ENCODE assay signal across 11 mouse cellular contexts in the genomic region with DNA sequence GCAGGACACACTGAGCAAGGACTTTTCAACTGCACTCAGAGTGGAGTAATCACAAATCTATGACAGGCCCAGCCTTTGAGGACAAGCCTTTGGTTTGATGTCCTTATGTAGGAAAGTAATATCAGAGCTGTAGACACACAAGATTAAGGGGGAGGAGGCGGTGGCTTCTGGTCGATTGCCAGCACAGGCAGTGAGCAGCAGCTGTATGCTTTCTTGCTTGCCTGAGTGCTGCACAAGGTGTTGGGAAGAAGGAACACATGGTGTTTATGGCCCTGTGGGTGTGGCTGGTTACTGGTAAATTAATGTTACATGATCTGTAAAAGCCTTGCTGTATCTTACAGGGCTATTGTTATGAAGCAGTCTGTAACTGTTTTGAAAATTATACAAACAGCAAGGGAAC. TPM values are rescaled to one million over a fixed set of nuclear protein-coding genes. Genes with fewer than 3 reads are reported as not detected.
A peak's percentile ranks its signal among the peaks of the same experiment; 100 is the strongest.
DNase-seq lines count a peak whose midpoint lies in the region; ATAC-seq lines count a peak whose summit lies in the region.
"Had no signal": no experiment of that assay in that cellular context is flagged by ENCODE, and none has a peak within 500 bp of the region (broad histone marks: within the 10 kb centered on the region; RNA-seq: fewer than 3 reads in every experiment).

No protein-coding gene starts in this region.

- H3K4me2 ChIP-seq in embryonic facial prominence, embryonic 14.5 days (ENCODE audit: low read depth, low read length) = no peak overlapping the region

- ATAC-seq in embryonic facial prominence, embryonic 14.5 days (ENCODE audit: low read depth) = peak; percentile 55; the same call in 1 of the 2 replicates
- peak; percentile 67 for ATAC-seq in megakaryocyte progenitor cell, adult 5-6 weeks (replicated peaks; ENCODE audit: poor library complexity)

- H3K27me3 ChIP-seq in embryonic facial prominence, embryonic 14.5 days (replicated peaks; ENCODE audit: control insufficient read depth, insufficient read depth, low read length) = no peaks in the 10 kb centered on the region
- no peaks in the 10 kb centered on the region for H3K27me3 ChIP-seq in embryonic facial prominence, embryonic 10.5 days (replicated peaks; ENCODE audit: low read depth, poor library complexity, severe bottlenecking)

- 50% methylated on average over 2 of the region's 2 CpGs for WGBS in embryonic facial prominence, embryonic 14.5 days
- WGBS in embryonic facial prominence, embryonic 10.5 days = 89% methylated on average over 2 of the region's 2 CpGs
- 14% methylated on average over 2 of the region's 2 CpGs for WGBS in large intestine, adult 2 months

- H3K4me3 ChIP-seq in embryonic facial prominence, embryonic 14.5 days (ENCODE audit: low read depth, low read length) = no peak overlapping the region
- no peak overlapping the region for H3K4me3 ChIP-seq in embryonic facial prominence, embryonic 10.5 days
- H3K4me3 ChIP-seq: hindbrain, embryonic 10.5 days had no signal

- H3K9me3 ChIP-seq in embryonic facial prominence, embryonic 14.5 days (ENCODE audit: control insufficient read depth, low read length) = no peaks in the 10 kb centered on the region
- no peaks in the 10 kb centered on the region for H3K9me3 ChIP-seq in embryonic facial prominence, embryonic 10.5 days
- H3K9me3 ChIP-seq: hindbrain, embryonic 10.5 days had no signal

- H3K36me3 ChIP-seq in embryonic facial prominence, embryonic 14.5 days (ENCODE audit: control insufficient read depth, insufficient read depth, low read length) = 0 out of 2 replicates have a peak, but pooled peaks cover 5% of the 10 kb centered on the region
- H3K36me3 ChIP-seq in embryonic facial prominence, embryonic 10.5 days (replicated peaks) = no peaks in the 10 kb centered on the region
- H3K36me3 ChIP-seq: hindbrain, embryonic 10.5 days had no signal

- H3K27ac ChIP-seq in embryonic facial prominence, embryonic 14.5 days (replicated peaks; ENCODE audit: low read depth, low read length) = no peak overlapping the region
- H3K27ac ChIP-seq in embryonic facial prominence, embryonic 10.5 days (replicated peaks) = no peak overlapping the region
- H3K27ac ChIP-seq: hindbrain, embryonic 10.5 days had no signal

- peak; percentile 63 for DNase-seq in embryonic facial prominence, embryonic 14.5 days (ENCODE audit: low spot score)
- DNase-seq in embryonic facial prominence, embryonic 10.5 days (ENCODE audit: low spot score) = no peak
- DNase-seq in kidney, postnatal 10 days = peak; percentile 54
- DNase-seq in kidney, postnatal 36 days = no peak
- DNase-seq in large intestine, adult 2 months (ENCODE audit: low read depth, low spot score) = peak; percentile 83
- DNase-seq in right cerebral cortex, adult 18-20 months = no peak
- DNase-seq in thymus, postnatal 36 days = no peak
- DNase-seq: embryo, embryonic 11 days; kidney, adult 8-10 months had no signal

- no peak overlapping the region for H3K9ac ChIP-seq in embryonic facial prominence, embryonic 14.5 days (ENCODE audit: low read depth, low read length)

- no peaks in the 10 kb centered on the region; the same call in 1 of the 2 replicates for H3K4me1 ChIP-seq in embryonic facial prominence, embryonic 14.5 days (ENCODE audit: control insufficient read depth, insufficient read depth, low read length)
- peaks cover 9% of the 10 kb centered on the region; the same call in 1 of the 2 replicates for H3K4me1 ChIP-seq in embryonic facial prominence, embryonic 10.5 days
- H3K4me1 ChIP-seq: hindbrain, embryonic 10.5 days had no signal

RNA-seq across cellular contexts. Expression of a gene that starts 9.4 kb away (rescaled TPM):
- 20.3 and 20.6 TPM in 2 replicates for polyA plus RNA-seq in embryonic facial prominence, embryonic 14.5 days (2014; fragmentation: Nextera tagmentation; extraction: Ambion mirVana)
- polyA plus RNA-seq in embryonic facial prominence, embryonic 10.5 days (2016; fragmentation: Nextera tagmentation; extraction: Ambion mirVana) = 10.6 and 13.6 TPM in 2 replicates
- polyA plus RNA-seq in large intestine, adult 2 months (2012; rRNA removed) = 1.5 TPM in 2 replicates
- total RNA-seq in megakaryocyte progenitor cell, adult 5-6 weeks (2015) = 0.71 and 0.86 TPM in 2 replicates
- 1.3 and 2.5 TPM in 2 replicates for total RNA-seq in megakaryocyte progenitor cell, adult 5-6 weeks (2017)

RNA-seq across cellular contexts. Expression of a gene that starts 19.8 kb away (rescaled TPM):
- 3.1 and 3.3 TPM in 2 replicates for polyA plus RNA-seq in embryonic facial prominence, embryonic 14.5 days (2014; fragmentation: Nextera tagmentation; extraction: Ambion mirVana)
- polyA plus RNA-seq in embryonic facial prominence, embryonic 10.5 days (2016; fragmentation: Nextera tagmentation; extraction: Ambion mirVana) = 3.2 and 3.4 TPM in 2 replicates
- 1.4 and 2.1 TPM in 2 replicates for polyA plus RNA-seq in large intestine, adult 2 months (2012; rRNA removed)
- 6.8 and 8.2 TPM in 2 replicates for total RNA-seq in megakaryocyte progenitor cell, adult 5-6 weeks (2015)
- 8.5 and 10.4 TPM in 2 replicates for total RNA-seq in megakaryocyte progenitor cell, adult 5-6 weeks (2017)

Comparison
In these comparisons a context has a peak if more than half of its experiments do, and no peak if none do; other contexts are left out.
1. DNase-seq: peak in embryonic facial prominence, embryonic 14.5 days (single experiment), kidney, postnatal 10 days (single experiment) and large intestine, adult 2 months (single experiment); none in embryonic facial prominence, embryonic 10.5 days (single experiment), kidney, postnatal 36 days (0 of 2), right cerebral cortex, adult 18-20 months (single experiment) and thymus, postnatal 36 days (0 of 2).